Mouse (Mus musculus): ENCODE measurements at regions not wholly inside any gene's neighbourhood (a gene's known extent, or its start where the extent isn't known, plus 50 kb on each side); places are given as distances from the start of the nearest gene placed in this dataset.
"Not testable (repeated sequence)": the region's sequence is repeated elsewhere in the genome, so short reads cannot be mapped to it uniquely, and the experiment has no call there.

DNA sequence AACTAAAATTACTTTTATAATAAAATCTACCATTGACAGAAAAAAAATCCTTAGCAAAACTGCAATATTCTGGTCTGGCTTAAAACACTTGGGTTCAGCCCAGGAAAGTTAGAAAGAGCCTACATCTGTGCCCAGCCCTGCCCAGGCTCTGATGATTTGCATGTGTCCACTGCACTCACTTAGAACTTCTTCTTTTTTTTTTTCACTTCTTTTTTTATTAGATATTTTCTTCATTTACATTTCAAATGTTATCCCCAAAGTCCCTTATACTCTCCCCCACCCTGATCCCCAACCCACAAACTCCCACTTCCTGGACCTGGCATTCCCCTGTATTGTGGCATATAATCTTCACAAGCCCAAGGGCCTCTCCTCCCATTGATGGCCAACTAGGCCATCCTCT, 1601.0 kb upstream of the Tacstd2 start:
- no peak for TF ChIP-seq CTCF (IDR thresholded peaks at IDR 0.05; ENCODE audit: low read depth)
- Histone ChIP-seq H3K4me3 (ENCODE audit: low read length) (no peak overlapping the region), H3K4me2 (ENCODE audit: low read depth, low read length) (no peak overlapping the region), H3K9me3 (ENCODE audit: low read length) (no peaks in the 10 kb centered on the region), H3K9ac (replicated peaks; ENCODE audit: low read length) (no peak overlapping the region), H3K4me1 (ENCODE audit: insufficient read depth, low read length) (no peaks in the 10 kb centered on the region), H3K27me3 (ENCODE audit: insufficient read depth, low read length) (no peaks in the 10 kb centered on the region), H3K27ac (no peak overlapping the region), H3K36me3 (ENCODE audit: insufficient read depth, low read length) (no peaks in the 10 kb centered on the region)
- no peak for DNase-seq (ENCODE audit: low spot score)
- no peak for ATAC-seq

DNA sequence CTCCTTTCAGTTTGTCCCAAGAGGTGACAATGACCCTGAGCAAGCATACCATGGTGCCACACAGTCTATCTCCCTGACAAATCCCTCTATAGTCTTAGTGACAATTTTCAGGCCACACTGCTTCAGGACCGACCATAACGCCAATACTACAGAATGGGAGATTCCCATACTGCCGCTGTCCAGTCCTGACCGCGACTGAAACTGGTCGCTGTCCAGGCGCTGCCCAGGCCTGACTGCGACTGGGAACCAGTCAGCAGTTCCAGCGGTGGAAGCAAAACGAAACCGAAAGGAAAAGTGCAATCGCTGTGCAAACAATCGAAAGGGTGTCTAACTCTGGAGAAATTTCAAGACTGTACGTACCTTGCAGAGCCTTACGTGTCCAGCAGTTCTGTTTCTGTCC, 1590.1 kb upstream of the Tacstd2 start:
- not testable (repeated sequence) for H3K27me3 ChIP-seq (ENCODE audit: insufficient read depth, low read length); H3K9ac ChIP-seq (replicated peaks; ENCODE audit: low read length); H3K4me3 ChIP-seq (ENCODE audit: low read length); DNase-seq (ENCODE audit: low spot score); H3K4me2 ChIP-seq (ENCODE audit: low read depth, low read length); H3K4me1 ChIP-seq (ENCODE audit: insufficient read depth, low read length); H3K36me3 ChIP-seq (ENCODE audit: insufficient read depth, low read length); H3K27ac ChIP-seq; H3K9me3 ChIP-seq (ENCODE audit: low read length); ATAC-seq
- WGBS: 94% methylated on average over 15 of the region's 15 CpGs

DNA sequence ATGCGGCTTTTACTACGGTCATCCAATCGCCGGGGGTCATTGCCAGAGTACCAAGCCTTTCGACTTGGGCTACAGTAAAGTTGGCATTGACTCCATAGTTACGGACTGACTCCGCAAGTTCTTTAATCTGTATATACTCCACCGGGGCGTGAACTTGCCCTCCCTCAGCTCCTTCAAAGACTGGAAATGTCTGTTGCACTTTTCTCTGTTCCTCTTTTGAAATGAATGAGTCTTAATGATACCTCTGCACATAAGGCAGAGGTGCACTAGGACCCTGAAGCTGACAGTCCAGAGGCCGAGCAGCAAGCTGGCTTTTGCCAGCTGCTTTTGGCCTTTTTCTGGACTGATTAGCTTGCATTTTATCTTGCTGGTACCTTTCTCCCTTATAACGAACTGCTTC, 1589.2 kb upstream of the Tacstd2 start:
- H3K4me3 ChIP-seq (ENCODE audit: low read length); H3K4me2 ChIP-seq (ENCODE audit: low read depth, low read length); H3K9ac ChIP-seq (replicated peaks; ENCODE audit: low read length); H3K36me3 ChIP-seq (ENCODE audit: insufficient read depth, low read length); H3K27me3 ChIP-seq (ENCODE audit: insufficient read depth, low read length); DNase-seq (ENCODE audit: low spot score); H3K27ac ChIP-seq; ATAC-seq; H3K4me1 ChIP-seq (ENCODE audit: insufficient read depth, low read length); H3K9me3 ChIP-seq (ENCODE audit: low read length): not testable (repeated sequence)
- 90% methylated on average over 11 of the region's 11 CpGs for WGBS

DNA sequence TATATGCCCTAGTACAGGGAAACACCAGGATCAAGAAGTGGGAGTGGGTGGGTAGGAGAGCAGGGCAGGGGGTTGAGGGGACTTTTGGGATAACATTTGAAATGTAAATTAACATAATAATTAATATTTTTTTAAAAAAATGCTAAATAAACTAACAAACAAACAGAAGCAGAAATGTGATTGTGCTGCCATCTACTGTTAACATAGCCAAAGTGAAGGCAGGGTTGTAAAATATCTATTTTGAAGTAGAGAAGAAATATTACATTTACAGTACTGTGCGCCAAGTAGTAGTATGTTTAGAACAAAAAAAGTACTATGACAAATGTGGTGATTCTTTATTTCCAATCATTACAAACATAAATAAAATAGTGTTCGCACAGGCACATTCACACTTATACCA, 1577.7 kb upstream of the Tacstd2 start:
- H3K27ac ChIP-seq; H3K27me3 ChIP-seq (ENCODE audit: insufficient read depth, low read length); H3K4me1 ChIP-seq (ENCODE audit: insufficient read depth, low read length); H3K36me3 ChIP-seq (ENCODE audit: insufficient read depth, low read length); H3K9me3 ChIP-seq (ENCODE audit: low read length); H3K4me2 ChIP-seq (ENCODE audit: low read depth, low read length); H3K9ac ChIP-seq (replicated peaks; ENCODE audit: low read length); H3K4me3 ChIP-seq (ENCODE audit: low read length); ATAC-seq; DNase-seq (ENCODE audit: low spot score): not testable (repeated sequence)
- 100% methylated on average over 2 of the region's 2 CpGs for whole genome bisulfite sequencing
- TF ChIP-seq CTCF (IDR thresholded peaks at IDR 0.05; ENCODE audit: low read depth): 0 out of 2 replicates have a peak, but pooled peaks have one; percentile 10

DNA sequence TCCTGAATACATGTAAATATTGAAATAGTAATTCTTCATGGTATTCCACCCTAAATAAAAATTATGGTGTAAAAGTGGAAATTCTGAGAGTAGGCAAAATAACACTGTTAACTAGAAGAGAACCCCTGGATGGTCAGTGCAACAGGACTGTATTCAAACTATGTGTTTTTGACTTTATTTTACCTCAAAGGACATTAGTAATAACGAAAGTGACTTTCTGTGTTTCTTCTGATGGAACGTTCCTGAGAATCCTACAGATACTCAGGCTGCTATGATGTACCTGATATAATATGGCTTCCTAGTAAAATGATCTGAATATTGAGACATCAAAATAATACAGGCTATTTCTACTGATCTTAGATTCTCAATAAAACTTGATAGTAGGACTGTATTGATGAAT, 1528.3 kb upstream of the Tacstd2 start:
- no peak for ATAC-seq
- H3K27ac ChIP-seq: no peak overlapping the region
- 78% methylated on average over 2 of the region's 2 CpGs for WGBS
- TF ChIP-seq CTCF (IDR thresholded peaks at IDR 0.05; ENCODE audit: low read depth): no peak
- H3K27me3 ChIP-seq (ENCODE audit: insufficient read depth, low read length): no peaks in the 10 kb centered on the region
- no peaks in the 10 kb centered on the region for H3K9me3 ChIP-seq (ENCODE audit: low read length)
- no peak for DNase-seq (ENCODE audit: low spot score)
- H3K4me1 ChIP-seq (ENCODE audit: insufficient read depth, low read length): no peaks in the 10 kb centered on the region
- no peak overlapping the region for H3K9ac ChIP-seq (replicated peaks; ENCODE audit: low read length)
- no peak overlapping the region for H3K4me3 ChIP-seq (ENCODE audit: low read length)
- no peaks in the 10 kb centered on the region for H3K36me3 ChIP-seq (ENCODE audit: insufficient read depth, low read length)
- no peak overlapping the region for H3K4me2 ChIP-seq (ENCODE audit: low read depth, low read length)

DNA sequence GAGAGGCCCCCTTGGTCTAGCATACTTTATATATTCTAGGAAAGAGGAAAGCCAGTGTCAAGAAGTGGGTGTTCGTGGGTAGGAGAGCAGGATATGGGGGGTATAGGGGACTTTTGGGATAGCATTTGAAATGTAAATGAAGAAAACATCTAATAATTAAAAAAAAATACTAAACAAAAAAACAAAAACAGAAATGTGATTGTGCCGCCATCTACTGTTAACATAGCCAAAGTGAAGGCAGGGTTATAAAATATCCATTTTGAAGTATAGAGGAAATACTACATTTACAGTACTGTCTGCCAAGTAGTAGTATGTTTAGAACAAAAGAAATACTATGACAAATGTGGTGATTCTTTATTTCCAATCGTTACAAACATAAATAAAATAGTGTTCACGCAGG, 1509.8 kb upstream of the Tacstd2 start:
- no peaks in the 10 kb centered on the region for H3K36me3 ChIP-seq (ENCODE audit: insufficient read depth, low read length)
- no peak overlapping the region for H3K27ac ChIP-seq
- H3K4me3 ChIP-seq (ENCODE audit: low read length): no peak overlapping the region
- TF ChIP-seq CTCF (IDR thresholded peaks at IDR 0.05; ENCODE audit: low read depth): no peak
- H3K4me2 ChIP-seq (ENCODE audit: low read depth, low read length): no peak overlapping the region
- ATAC-seq: no peak
- H3K9me3 ChIP-seq (ENCODE audit: low read length): no peaks in the 10 kb centered on the region
- WGBS: 87% methylated on average over 4 of the region's 4 CpGs
- no peaks in the 10 kb centered on the region for H3K27me3 ChIP-seq (ENCODE audit: insufficient read depth, low read length)
- H3K9ac ChIP-seq (replicated peaks; ENCODE audit: low read length): no peak overlapping the region
- no peaks in the 10 kb centered on the region for H3K4me1 ChIP-seq (ENCODE audit: insufficient read depth, low read length)
- peak; percentile 2 for DNase-seq (ENCODE audit: low spot score)
